20 mouse cellular contexts compared by ENCODE assay signal in genomic region chr6:12699089-12699488, GRCm38 (mm10). TPM values are rescaled to one million over a fixed set of nuclear protein-coding genes. Genes with fewer than 3 reads are reported as not detected.
"Had no signal": no experiment of that assay in that cellular context is flagged by ENCODE, and none has a peak within 500 bp of the region (broad histone marks: within the 10 kb centered on the region; RNA-seq: fewer than 3 reads in every experiment).

No protein-coding gene starts in this region.

- H3K9me3 ChIP-seq: lung, embryonic 15.5 days; megakaryocyte, embryonic 14.5 days; midbrain, embryonic 13.5 days; midbrain, embryonic 15.5 days; neural tube, embryonic 12.5 days; stomach, embryonic 15.5 days had no signal

- H3K9ac ChIP-seq: lung, embryonic 15.5 days; midbrain, embryonic 13.5 days; midbrain, embryonic 15.5 days; neural tube, embryonic 12.5 days; stomach, embryonic 15.5 days had no signal

- H3K36me3 ChIP-seq: lung, embryonic 15.5 days; midbrain, embryonic 13.5 days; midbrain, embryonic 15.5 days; neural tube, embryonic 12.5 days; stomach, embryonic 15.5 days had no signal

- DNase-seq: lung, adult 2 months; lung, postnatal 14 days; lung, postnatal 36 days; right cerebral cortex, postnatal 14 days; thymus, adult 2 months; thymus, postnatal 25 days; thymus, postnatal 4 days had no signal

- H3K4me1 ChIP-seq: lung, embryonic 15.5 days; megakaryocyte, embryonic 14.5 days; midbrain, embryonic 15.5 days; neural tube, embryonic 12.5 days; stomach, embryonic 15.5 days had no signal

- H3K27me3 ChIP-seq: lung, embryonic 15.5 days; megakaryocyte, embryonic 14.5 days; midbrain, embryonic 13.5 days; midbrain, embryonic 15.5 days; neural tube, embryonic 12.5 days; stomach, embryonic 15.5 days had no signal

- ATAC-seq: lung, postnatal 0 days; midbrain, embryonic 13.5 days; midbrain, embryonic 15.5 days had no signal

- H3K4me3 ChIP-seq: lung, embryonic 15.5 days; megakaryocyte, embryonic 14.5 days; midbrain, embryonic 13.5 days; midbrain, embryonic 15.5 days; neural tube, embryonic 12.5 days; stomach, embryonic 15.5 days had no signal

- H3K4me2 ChIP-seq: lung, embryonic 15.5 days; midbrain, embryonic 11.5 days; midbrain, embryonic 13.5 days; midbrain, embryonic 15.5 days; neural tube, embryonic 12.5 days; stomach, embryonic 15.5 days had no signal

- H3K27ac ChIP-seq: lung, embryonic 15.5 days; macrophage; midbrain, embryonic 13.5 days; midbrain, embryonic 15.5 days; neural tube, embryonic 12.5 days; stomach, embryonic 15.5 days; stomach, postnatal 0 days had no signal

RNA-seq across cellular contexts. Expression of gene Thsd7a, which starts 50.1 kb away (rescaled TPM):
- total RNA-seq: megakaryocyte progenitor cell, adult 5-6 weeks; monocyte, adult 5-6 weeks; neutrophil, adult 5-6 weeks had no signal
- polyA plus RNA-seq: macrophage had no signal
